Mouse (Mus musculus) common myeloid progenitor, adult 5-6 weeks (primary cell): Measurements from ENCODE around the gene Lrp5. TPM values are rescaled to one million over a fixed set of nuclear protein-coding genes. Genes with fewer than 3 reads are reported as not detected.
A peak's percentile ranks its signal among the peaks of the same experiment; 100 is the strongest.
"Not testable (repeated sequence)": the region's sequence is repeated elsewhere in the genome, so short reads cannot be mapped to it uniquely, and the experiment has no call there.

Experiments
- ATAC-seq: replicated peaks from 2 replicates; pipeline ENCODE4 v1.8.0; 2016; ENCODE audit warnings: low read depth, mild to moderate bottlenecking, moderate TSS enrichment, inconsistent platforms; ENCODE audit not compliant: poor library complexity, severe bottlenecking
- total RNA-seq: library from RNA; stranded (forward); fragments of 200-1000, 187-1606 nt; gene quantifications from 2 replicates; pipeline ENCODE4 v1.2.3, GENCODE M21; 2017

Lrp5 gene
- total RNA-seq, 1 experiment from 2014 or later: 14.2 TPM

DNA sequence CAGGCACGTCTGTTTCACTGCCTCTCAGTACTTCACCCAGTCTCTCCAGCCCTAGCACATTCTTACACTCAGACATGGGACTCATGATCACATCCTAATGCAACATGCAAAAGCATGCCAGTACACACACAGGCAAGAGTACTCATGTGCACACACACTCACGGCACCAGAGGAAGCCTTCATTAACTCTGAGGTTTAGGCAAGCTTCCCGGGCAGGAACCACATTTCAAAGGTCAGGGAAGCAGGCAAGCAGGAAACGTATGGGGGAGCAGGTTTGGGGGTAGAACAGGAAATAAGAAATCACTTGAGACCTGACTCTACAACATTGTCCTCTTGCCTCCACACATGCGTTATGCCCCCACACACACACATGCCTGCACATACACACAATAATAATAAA lies 20.9 kb downstream of the Lrp5 start:
- peak; percentile 46 for ATAC-seq

DNA sequence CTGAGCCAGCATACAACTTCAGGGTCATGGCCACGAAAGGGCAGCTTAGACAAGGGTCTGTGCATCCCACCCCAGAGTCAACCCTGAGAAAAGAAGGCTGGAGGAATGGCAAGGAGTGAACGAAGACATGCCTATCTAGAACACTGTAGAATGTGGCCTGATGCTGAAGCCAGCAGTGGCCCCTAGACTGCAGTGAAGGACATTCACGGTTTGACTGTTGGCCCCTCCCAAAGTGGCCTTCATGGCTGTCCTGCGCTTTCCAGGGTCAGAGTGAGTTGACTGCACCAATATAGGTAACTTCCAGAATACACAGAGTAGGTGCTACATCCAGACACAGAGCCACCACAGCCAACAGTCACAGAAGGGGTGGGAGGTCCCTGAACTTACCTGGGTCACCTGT lies 28.4 kb downstream of the Lrp5 start:
- no peak for ATAC-seq

DNA sequence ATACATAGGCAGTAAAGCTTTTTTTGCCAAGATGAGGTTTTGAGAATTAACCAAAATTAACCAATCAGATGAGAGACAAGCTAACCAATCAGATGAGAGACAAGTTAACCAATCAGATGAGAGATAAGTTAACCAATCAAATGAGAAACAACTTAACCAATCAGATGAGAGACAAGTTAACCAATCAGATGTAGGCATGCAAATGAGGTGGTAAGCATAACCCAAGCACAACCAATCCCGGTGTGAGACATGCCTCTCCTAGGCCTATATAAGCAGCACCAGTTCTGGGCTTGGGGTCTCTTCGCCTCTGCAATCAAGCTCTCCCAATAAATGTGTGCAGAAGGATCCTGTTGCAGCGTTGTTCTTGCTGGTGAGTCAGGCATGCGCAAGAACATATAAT lies 29.3 kb downstream of the Lrp5 start:
- ATAC-seq: not testable (repeated sequence)

DNA sequence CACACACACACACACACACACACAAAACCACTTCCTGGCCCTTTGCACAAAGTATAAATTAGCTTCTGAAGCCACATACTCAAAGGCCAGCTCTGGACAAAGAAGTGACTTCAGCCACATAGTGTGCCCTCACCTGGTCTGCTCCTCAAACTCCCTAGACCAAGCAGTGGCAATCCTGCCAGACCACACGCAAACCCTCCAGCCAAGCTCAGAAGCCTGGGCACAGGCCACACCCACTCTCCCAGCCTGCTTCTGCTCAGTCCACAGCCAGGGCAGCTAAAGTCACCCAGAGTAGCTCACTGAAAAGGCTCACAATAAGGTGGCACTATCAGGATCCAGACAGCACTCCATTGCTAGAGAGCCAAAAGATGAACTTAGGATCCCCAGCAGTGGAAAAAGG lies 30.2 kb downstream of the Lrp5 start:
- ATAC-seq: peak; percentile 50

DNA sequence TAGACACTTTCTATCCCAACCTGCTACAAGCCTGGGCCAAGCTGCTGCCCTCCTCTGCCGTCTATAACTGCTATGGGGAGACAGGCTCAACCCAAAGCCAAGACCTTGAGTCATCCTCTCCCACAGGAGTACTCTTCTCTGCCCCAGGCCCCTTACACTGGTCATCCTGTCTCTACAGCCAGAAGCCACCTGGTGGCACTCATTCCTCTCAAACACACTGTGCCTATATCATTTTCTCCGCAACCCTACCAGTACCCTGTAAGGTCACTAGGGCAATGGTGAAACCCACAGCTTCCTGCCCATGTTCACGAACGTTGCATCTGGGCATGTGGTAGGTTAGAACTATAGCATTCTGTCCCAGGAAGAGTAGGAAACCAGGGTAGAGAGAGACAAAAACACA lies 31.4 kb downstream of the Lrp5 start:
- ATAC-seq: peak; percentile 84

DNA sequence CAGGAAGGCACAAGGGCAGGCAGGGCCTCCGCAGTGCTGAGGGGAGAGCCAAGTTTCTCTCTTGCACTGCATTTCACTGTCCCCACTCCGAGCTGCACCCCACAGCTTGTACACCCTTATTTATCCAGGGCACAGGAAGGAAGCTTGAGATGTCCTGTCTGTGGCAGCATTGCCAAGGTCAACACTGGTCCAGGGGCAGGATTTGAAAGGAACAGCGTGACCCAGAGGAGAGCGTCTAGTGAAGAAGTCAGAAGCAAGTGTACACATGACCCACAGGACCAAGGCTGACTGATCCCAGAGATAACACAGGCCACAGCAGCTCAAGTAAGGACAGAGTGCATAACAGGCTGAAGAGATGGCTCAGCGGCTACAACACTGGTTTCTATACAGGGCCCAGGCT lies 32.3 kb downstream of the Lrp5 start:
- ATAC-seq: no peak

GRCm38 (mm10) chr19:3653508-3653907 lies 32.9 kb downstream of the Lrp5 start:
- ATAC-seq: no peak

GRCm38 (mm10) chr19:3651989-3652388 lies 34.4 kb downstream of the Lrp5 start:
- ATAC-seq: no peak

DNA sequence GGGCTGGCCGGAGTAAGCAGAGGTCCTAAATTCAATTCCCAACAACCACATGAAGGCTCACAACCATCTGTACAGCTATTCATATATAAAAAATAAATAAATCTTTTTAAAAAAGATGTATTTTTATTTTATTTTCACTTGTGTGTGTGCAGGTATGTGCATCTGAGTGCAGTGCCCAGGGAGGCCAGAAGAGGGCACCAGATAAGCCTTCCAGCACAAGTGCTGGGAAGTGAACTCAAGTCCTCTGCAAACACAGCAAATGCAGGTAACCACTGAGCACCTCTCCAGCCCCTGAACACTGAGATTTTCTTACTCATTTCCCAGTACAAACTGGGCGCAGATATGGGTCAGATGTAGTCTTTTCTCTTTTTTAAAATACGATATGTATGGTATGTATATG lies 35.1 kb downstream of the Lrp5 start:
- ATAC-seq: no peak

GRCm38 (mm10) chr19:3650448-3650847 lies 35.9 kb downstream of the Lrp5 start:
- no peak for ATAC-seq

- no peak for ATAC-seq
Observed at GRCm38 (mm10) chr19:3648830-3649450, 37.4 kb downstream of the Lrp5 start.

- no peak for ATAC-seq
Observed at GRCm38 (mm10) chr19:3647999-3648398, 38.4 kb downstream of the Lrp5 start.

DNA sequence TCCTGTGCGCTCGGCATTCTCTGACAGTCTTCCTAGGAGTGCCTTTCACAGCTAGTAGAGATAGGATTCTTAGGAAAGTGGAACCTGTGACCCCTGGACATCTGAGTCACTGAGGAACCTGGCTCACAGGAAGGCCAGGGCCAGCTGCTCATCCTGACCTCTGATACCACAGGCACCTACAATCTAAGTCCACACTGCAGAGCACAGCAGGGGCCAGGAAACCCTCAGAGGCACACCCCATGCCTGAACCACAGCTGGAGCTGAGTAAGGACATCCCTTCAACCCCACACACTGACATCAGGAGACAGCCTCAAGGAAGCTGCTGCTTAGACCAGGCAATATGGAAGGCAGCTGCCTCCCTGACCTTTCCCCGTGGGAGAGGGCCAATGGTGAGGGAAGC lies 40.6 kb downstream of the Lrp5 start:
- no peak for ATAC-seq

- no peak for ATAC-seq
Observed at GRCm38 (mm10) chr19:3645318-3645717, 41.0 kb downstream of the Lrp5 start.

- no peak for ATAC-seq
Observed at GRCm38 (mm10) chr19:3639561-3639960, 46.8 kb downstream of the Lrp5 start.

- ATAC-seq: peak; percentile 85
Observed at GRCm38 (mm10) chr19:3638698-3639097, 47.7 kb downstream of the Lrp5 start.

DNA sequence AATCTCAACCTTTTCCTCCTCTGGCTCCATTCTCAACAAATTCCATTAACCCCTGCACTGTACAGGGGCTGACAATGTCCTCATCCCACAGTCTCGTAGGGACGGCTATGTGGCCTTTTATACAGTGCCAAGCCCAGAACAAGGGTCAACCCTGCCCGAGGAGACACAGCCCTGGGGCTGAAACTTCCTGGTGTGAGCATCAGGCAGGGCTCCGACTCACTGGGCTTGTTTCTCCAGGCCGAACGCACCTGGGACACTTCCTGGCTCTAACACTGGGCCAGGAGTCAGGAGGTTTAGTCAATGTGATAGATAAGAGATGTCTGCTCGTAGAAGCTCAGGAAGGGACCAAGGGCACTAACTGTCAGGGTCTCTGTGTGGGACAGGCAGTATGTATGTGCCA lies 54.3 kb downstream of the Lrp5 start:
- ATAC-seq: no peak

- no peak for ATAC-seq
Observed at GRCm38 (mm10) chr19:3631431-3631830, 54.9 kb downstream of the Lrp5 start.

DNA sequence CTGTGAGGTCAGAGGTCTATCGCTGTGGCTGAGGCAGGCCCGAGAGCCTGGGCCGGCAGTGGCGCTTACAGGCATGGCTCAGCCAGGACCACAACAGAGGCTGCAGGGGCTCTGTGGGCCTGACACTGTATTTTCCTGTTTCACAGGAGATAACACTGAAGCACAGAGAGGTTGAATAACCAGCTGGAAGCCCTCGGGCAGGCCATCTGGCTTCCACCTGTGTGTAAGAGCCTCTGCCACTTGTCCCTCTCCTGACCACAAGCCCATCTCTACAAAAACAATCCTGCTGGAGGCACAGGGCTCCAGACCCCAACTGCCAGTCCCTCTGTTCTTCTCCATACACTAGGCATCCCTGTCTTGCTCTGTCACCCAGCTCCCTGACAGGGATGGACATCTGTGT lies 55.9 kb downstream of the Lrp5 start:
- no peak for ATAC-seq

- ATAC-seq: no peak
Observed at GRCm38 (mm10) chr19:3630027-3630426, 56.3 kb downstream of the Lrp5 start.

DNA sequence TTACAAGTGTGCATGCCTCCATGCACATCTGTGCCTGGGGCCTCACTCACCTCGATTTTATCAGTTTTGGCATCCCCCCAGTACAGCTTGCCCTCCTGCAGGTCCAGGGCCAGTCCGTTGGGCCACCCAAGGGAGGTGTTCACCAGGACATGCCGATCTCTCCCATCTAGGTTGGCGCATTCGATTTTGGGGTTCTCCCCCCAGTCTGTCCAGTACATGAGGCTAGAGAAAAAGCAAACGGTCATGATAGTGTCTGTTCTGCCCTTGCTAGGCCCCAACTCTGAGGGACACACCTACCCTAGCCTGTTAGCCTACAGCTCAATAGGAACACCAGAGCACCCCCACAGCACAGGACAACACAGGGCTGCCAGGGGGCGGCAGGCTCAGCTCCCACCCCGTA lies 58.1 kb downstream of the Lrp5 start:
- ATAC-seq: no peak

- ATAC-seq: no peak
Observed at GRCm38 (mm10) chr19:3625111-3625510, 61.3 kb downstream of the Lrp5 start.

- ATAC-seq: peak; percentile 84
Observed at GRCm38 (mm10) chr19:3623824-3624223, 62.5 kb downstream of the Lrp5 start.
